Mouse (Mus musculus): ENCODE data around the gene Plppr2. TPM values are rescaled to one million over a fixed set of nuclear protein-coding genes. Genes with fewer than 3 reads are reported as not detected.

Plppr2 gene
- polyA plus RNA-seq, 1 experiment from 2014 or later = 8.7 TPM

GRCm38 (mm10) chr9:21996178-21996867 lies 59.5 kb downstream of the Plppr2 start:
- no peaks in the 10 kb centered on the region for H3K4me1 ChIP-seq
- H3K4me2 ChIP-seq = no peak overlapping the region
- no peak overlapping the region for H3K27ac ChIP-seq
- no peaks in the 10 kb centered on the region for H3K36me3 ChIP-seq
- no peak for ATAC-seq (ENCODE audit: insufficient number of reproducible peaks, low FRiP score, low TSS enrichment, low read depth)
- H3K9me3 ChIP-seq = no peaks in the 10 kb centered on the region
- 82% methylated on average over 3 of the region's 3 CpGs for WGBS
- H3K27me3 ChIP-seq = peaks cover 22% of the 10 kb centered on the region
- no peak overlapping the region for H3K4me3 ChIP-seq
- no peak overlapping the region for H3K9ac ChIP-seq

Other genes starting within 250 kb of the Plppr2 start
- 41.4 and 42.8 TPM in 2 replicates for gene Ldlr, start 213.6 kb upstream of the Plppr2 start, polyA plus RNA-seq (2015; fragmentation: Nextera tagmentation; extraction: Ambion mirVana)
- gene Spc24, start 176.7 kb upstream of the Plppr2 start, polyA plus RNA-seq (2015; fragmentation: Nextera tagmentation; extraction: Ambion mirVana) = 84.3 and 89.8 TPM in 2 replicates
- 20.9 and 22.7 TPM in 2 replicates for gene Kank2, start 138.3 kb upstream of the Plppr2 start, polyA plus RNA-seq (2015; fragmentation: Nextera tagmentation; extraction: Ambion mirVana)
- 0.64 and 0.70 TPM in 2 replicates for gene Angptl8, start 101.5 kb upstream of the Plppr2 start, polyA plus RNA-seq (2015; fragmentation: Nextera tagmentation; extraction: Ambion mirVana)
- 38.1 and 41.0 TPM in 2 replicates for gene Dock6, start 84.4 kb upstream of the Plppr2 start, polyA plus RNA-seq (2015; fragmentation: Nextera tagmentation; extraction: Ambion mirVana)
- gene Rab3d, start 18.8 kb upstream of the Plppr2 start, polyA plus RNA-seq (2015; fragmentation: Nextera tagmentation; extraction: Ambion mirVana) = 57.3 and 57.7 TPM in 2 replicates
- 3.2 and 4.1 TPM in 2 replicates for gene Ccdc159, start 9.6 kb upstream of the Plppr2 start, polyA plus RNA-seq (2015; fragmentation: Nextera tagmentation; extraction: Ambion mirVana)
- 53.4 and 56.0 TPM in 2 replicates for gene Tmem205, start 9.5 kb upstream of the Plppr2 start, polyA plus RNA-seq (2015; fragmentation: Nextera tagmentation; extraction: Ambion mirVana)
- 7.0 and 9.2 TPM in 2 replicates for gene Swsap1, start 18.7 kb downstream of the Plppr2 start, polyA plus RNA-seq (2015; fragmentation: Nextera tagmentation; extraction: Ambion mirVana)
- gene Epor, start 26.5 kb downstream of the Plppr2 start, polyA plus RNA-seq (2015; fragmentation: Nextera tagmentation; extraction: Ambion mirVana) = 6.0 and 6.4 TPM in 2 replicates
- 0.70 and 0.87 TPM in 2 replicates for gene Rgl3, start 52.4 kb downstream of the Plppr2 start, polyA plus RNA-seq (2015; fragmentation: Nextera tagmentation; extraction: Ambion mirVana)
- gene Ccdc151, start 65.6 kb downstream of the Plppr2 start, polyA plus RNA-seq (2015; fragmentation: Nextera tagmentation; extraction: Ambion mirVana) = 0.58 and 0.65 TPM in 2 replicates
- 111 and 117 TPM in 2 replicates for gene Prkcsh, start 65.8 kb downstream of the Plppr2 start, polyA plus RNA-seq (2015; fragmentation: Nextera tagmentation; extraction: Ambion mirVana)
- 0.05 and 0.10 TPM in 2 replicates for gene Elavl3, start 115.0 kb downstream of the Plppr2 start, polyA plus RNA-seq (2015; fragmentation: Nextera tagmentation; extraction: Ambion mirVana)
- not detected in 2 replicates for gene Gm49318, start 134.2 kb downstream of the Plppr2 start, polyA plus RNA-seq (2015; fragmentation: Nextera tagmentation; extraction: Ambion mirVana)
- gene Zfp653, start 134.3 kb downstream of the Plppr2 start, polyA plus RNA-seq (2015; fragmentation: Nextera tagmentation; extraction: Ambion mirVana) = 9.6 and 10.9 TPM in 2 replicates
- 38.4 and 39.6 TPM in 2 replicates for gene Ecsit, start 148.4 kb downstream of the Plppr2 start, polyA plus RNA-seq (2015; fragmentation: Nextera tagmentation; extraction: Ambion mirVana)
- 3.1 and 4.2 TPM in 2 replicates for gene Cnn1, start 162.2 kb downstream of the Plppr2 start, polyA plus RNA-seq (2015; fragmentation: Nextera tagmentation; extraction: Ambion mirVana)
- gene Elof1, start 180.1 kb downstream of the Plppr2 start, polyA plus RNA-seq (2015; fragmentation: Nextera tagmentation; extraction: Ambion mirVana) = 164 and 173 TPM in 2 replicates
- gene Acp5, start 198.7 kb downstream of the Plppr2 start, polyA plus RNA-seq (2015; fragmentation: Nextera tagmentation; extraction: Ambion mirVana) = 31.2 and 46.5 TPM in 2 replicates
- gene Pigyl, start 219.8 kb downstream of the Plppr2 start, polyA plus RNA-seq (2015; fragmentation: Nextera tagmentation; extraction: Ambion mirVana) = 69.3 and 78.2 TPM in 2 replicates

Data from limb, embryonic 15.5 days (tissue).